Mouse (Mus musculus) brain, embryonic 14.5 days (tissue): Measurements from ENCODE around the gene Bap1.

Experiments
- CTCF ChIP-seq: fragments of 200-500 bp; IDR thresholded peaks from 2 replicates; pipeline ENCODE4 v1.5.1; 2012; ENCODE audit warnings: inconsistent platforms, mild to moderate bottlenecking, moderate library complexity, borderline replicate concordance; ENCODE audit not compliant: insufficient read depth, insufficient read length; ENCODE audit errors: extremely low read depth
- POLR2A ChIP-seq: fragments of 200-500 bp; IDR thresholded peaks from 2 replicates; pipeline ENCODE4 v1.6.1; 2012; ENCODE audit warnings: mild to moderate bottlenecking, inconsistent platforms, borderline replicate concordance; ENCODE audit not compliant: poor library complexity, insufficient read depth, insufficient read length, severe bottlenecking; ENCODE audit errors: extremely low read depth

DNA sequence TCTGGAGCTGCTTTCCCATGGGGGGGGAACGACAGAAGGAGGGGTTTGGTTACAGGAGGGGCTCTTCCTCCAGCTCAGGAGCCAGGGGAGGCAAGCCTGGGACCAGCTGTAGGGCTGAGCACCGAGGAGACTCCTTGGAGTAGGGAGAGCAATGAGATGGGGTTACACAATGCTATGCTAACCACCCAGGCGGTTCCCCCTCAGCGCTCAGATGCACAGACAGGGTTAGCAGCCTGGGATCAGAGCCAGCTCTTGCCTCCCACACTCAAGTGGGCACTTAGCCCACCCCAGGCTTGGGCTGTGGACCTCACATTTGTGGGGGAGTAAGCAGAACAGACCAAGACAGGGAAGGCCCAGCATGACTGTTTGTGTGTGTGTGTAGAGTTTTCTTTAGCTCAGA is 24.3 kb upstream of the Bap1 start:
- TF ChIP-seq CTCF (no peak), POLR2A (no peak)
